Mouse (Mus musculus) limb, embryonic 11.5 days (tissue): ENCODE data around the gene Aak1. TPM values are rescaled to one million over a fixed set of nuclear protein-coding genes. Genes with fewer than 3 reads are reported as not detected.
"Not testable (repeated sequence)": the region's sequence is repeated elsewhere in the genome, so short reads cannot be mapped to it uniquely, and the experiment has no call there.

Experiments used
- ATAC-seq: fragments of 200-750 bp; cut with Nextera tagmentation; 2 replicates; pipeline ENCODE4 v1.8.0; 2017; ENCODE audit warnings: low read depth; ENCODE audit not compliant: insufficient number of reproducible peaks, low FRiP score, low TSS enrichment
- DNase-seq: peaks from one replicate; pipeline ENCODE4 v3.0.0-alpha.2; 2015; ENCODE audit warnings: low spot score
- H3K27ac ChIP-seq: fragments of 300-500 bp; sonication (generic); replicated peaks from 2 replicates; pipeline ENCODE4 v1.5.1; 2014; ENCODE audit warnings: low read depth, mild to moderate bottlenecking, low read length
- H3K27me3 ChIP-seq: fragments of 300-500 bp; sonication (generic); 2 replicates; pipeline ENCODE4 v1.6.1; 2014; ENCODE audit warnings: mild to moderate bottlenecking, low read length, mixed read lengths; ENCODE audit not compliant: control insufficient read depth, insufficient read depth
- H3K36me3 ChIP-seq: fragments of 300-500 bp; sonication (generic); 2 replicates; pipeline ENCODE4 v1.6.1; 2014; ENCODE audit warnings: mild to moderate bottlenecking, low read length, moderate library complexity, mixed read lengths; ENCODE audit not compliant: control insufficient read depth, insufficient read depth
- H3K4me1 ChIP-seq: fragments of 300-500 bp; sonication (generic); 2 replicates; pipeline ENCODE4 v1.6.1; 2014; ENCODE audit warnings: low read length, mixed read lengths; ENCODE audit not compliant: control insufficient read depth, insufficient read depth
- H3K4me2 ChIP-seq: fragments of 300-500 bp; sonication (generic); 2 replicates; pipeline ENCODE4 v1.6.1; 2014; ENCODE audit warnings: low read depth, mild to moderate bottlenecking, moderate library complexity; ENCODE audit not compliant: severe bottlenecking
- H3K4me3 ChIP-seq: fragments of 300-500 bp; sonication (generic); 2 replicates; pipeline ENCODE4 v1.5.1; 2014; ENCODE audit warnings: low read depth, low read length
- H3K9ac ChIP-seq: fragments of 300-500 bp; sonication (generic); 2 replicates; pipeline ENCODE4 v1.6.1; 2014; ENCODE audit warnings: mild to moderate bottlenecking, low read length
- H3K9me3 ChIP-seq: fragments of 300-500 bp; sonication (generic); 2 replicates; pipeline ENCODE4 v1.6.1; 2016; ENCODE audit warnings: low read length; ENCODE audit not compliant: control insufficient read depth
- WGBS: fragments of 180-500 bp; shearing (Covaris S2); extraction: QIAGEN DNeasy Blood & Tissue Kit; methylation state at CpG from one replicate; pipeline ENCODE4 v1.1.7; 2014; 5-methylcytosine and 5-hydroxymethylcytosine counted together
- polyA plus RNA-seq: library from polyadenylated mRNA; unstranded; fragments of >200 nt; fragmentation: Nextera tagmentation; extraction: Ambion mirVana; gene quantifications from 2 replicates; pipeline ENCODE4 v1.2.1, GENCODE M21; 2014

Aak1 gene
- polyA plus RNA-seq, 1 experiment from 2014 or later = 14.1 TPM

DNA sequence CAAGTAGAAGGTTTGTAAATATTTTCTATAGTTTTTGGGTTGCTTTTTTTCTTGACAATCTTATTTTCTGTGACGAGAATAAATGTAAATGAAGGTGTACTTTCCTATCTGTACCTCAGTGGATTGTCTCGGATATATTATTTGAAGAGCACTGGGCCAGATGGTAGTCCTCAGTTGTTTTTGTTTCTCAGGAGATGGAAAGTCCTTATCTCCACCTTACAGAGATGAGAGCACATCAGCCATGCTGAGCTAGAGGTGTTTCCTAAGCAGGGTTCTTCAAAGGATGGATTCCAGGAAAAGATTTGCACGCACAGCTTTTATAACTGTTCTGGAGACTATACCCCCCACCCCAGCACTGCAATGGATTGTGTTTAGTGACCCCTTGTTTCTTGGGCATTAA lies 9.3 kb downstream of the Aak1 start:
- no peak overlapping the region for H3K4me2 ChIP-seq
- no peaks in the 10 kb centered on the region for H3K4me1 ChIP-seq
- H3K4me3 ChIP-seq = no peak overlapping the region
- H3K9me3 ChIP-seq = no peaks in the 10 kb centered on the region
- H3K27me3 ChIP-seq = no peaks in the 10 kb centered on the region
- 0 out of 2 replicates have a peak, but pooled peaks cover 4% of the 10 kb centered on the region for H3K36me3 ChIP-seq
- ATAC-seq = no peak
- 91% methylated on average over 3 of the region's 3 CpGs for WGBS
- no peak for DNase-seq
- H3K27ac ChIP-seq = no peak overlapping the region
- H3K9ac ChIP-seq = no peak overlapping the region

DNA sequence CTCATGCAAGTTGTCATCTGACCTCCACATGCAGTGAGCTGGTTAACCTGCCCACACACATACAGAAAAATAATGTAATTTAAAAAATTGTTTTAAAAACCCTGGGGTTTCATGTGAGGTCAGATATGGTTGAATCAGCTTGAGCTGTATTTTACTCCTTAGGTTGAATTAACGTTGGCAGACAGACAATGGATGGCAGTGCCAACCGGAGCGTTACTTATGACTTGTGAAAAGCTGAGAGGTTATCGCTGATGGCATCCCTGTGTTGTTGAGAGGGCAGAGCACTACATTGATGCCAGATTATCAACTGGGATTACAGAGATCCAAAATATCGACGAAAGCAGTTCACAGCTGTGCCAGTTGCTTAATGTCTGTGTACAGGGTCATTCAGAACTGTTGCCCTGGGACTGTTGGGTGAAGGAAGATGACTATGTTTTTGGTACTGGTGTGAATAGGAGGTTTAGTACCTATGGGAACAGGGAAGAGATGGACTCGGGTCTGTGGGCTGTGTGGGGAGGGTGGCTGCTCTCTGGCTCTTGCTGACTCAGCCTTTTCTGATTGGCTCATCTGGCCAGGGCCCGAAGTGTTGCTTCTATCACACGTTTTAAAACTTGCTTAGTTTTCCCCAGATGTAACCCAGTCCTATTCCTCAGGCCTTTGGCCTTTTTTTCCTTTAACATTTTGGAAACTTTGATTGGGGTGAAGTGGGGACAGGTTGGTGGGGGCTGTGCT lies 11.6 kb downstream of the Aak1 start:
- no peak for DNase-seq
- ATAC-seq = no peak
- H3K9ac ChIP-seq = no peak overlapping the region
- H3K9me3 ChIP-seq = no peaks in the 10 kb centered on the region
- H3K27me3 ChIP-seq = no peaks in the 10 kb centered on the region
- 88% methylated on average over 9 of the region's 9 CpGs for WGBS
- H3K4me1 ChIP-seq = no peaks in the 10 kb centered on the region
- 0 out of 2 replicates have a peak, but pooled peaks cover 4% of the 10 kb centered on the region for H3K36me3 ChIP-seq
- H3K27ac ChIP-seq = no peak overlapping the region
- no peak overlapping the region for H3K4me2 ChIP-seq
- no peak overlapping the region for H3K4me3 ChIP-seq

DNA sequence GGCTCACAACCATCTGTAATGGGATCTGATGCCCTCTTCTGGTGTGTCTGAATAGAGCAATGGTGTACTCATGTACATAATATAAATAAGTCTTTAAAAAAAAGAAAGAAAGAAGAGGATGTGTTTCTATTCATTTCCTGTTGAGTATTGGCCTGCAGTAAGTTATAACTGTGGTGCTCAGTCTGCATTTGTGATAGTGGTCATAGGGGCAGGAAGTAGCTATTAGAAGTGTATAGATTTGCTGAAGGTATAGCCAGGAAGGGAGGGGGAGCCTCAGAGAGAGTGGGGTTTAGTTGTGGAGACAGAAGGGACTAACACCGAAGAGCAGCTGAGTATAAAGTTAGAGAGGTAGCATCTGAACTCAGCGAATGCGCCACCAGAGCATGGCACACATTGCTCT lies 15.0 kb downstream of the Aak1 start:
- ATAC-seq = no peak
- 0 out of 2 replicates have a peak, but pooled peaks cover 4% of the 10 kb centered on the region for H3K36me3 ChIP-seq
- DNase-seq = no peak
- no peak overlapping the region for H3K9ac ChIP-seq
- WGBS = 94% methylated on average over 3 of the region's 3 CpGs
- no peaks in the 10 kb centered on the region for H3K4me1 ChIP-seq
- H3K9me3 ChIP-seq = no peaks in the 10 kb centered on the region
- H3K27ac ChIP-seq = no peak overlapping the region
- no peak overlapping the region for H3K4me2 ChIP-seq
- no peak overlapping the region for H3K4me3 ChIP-seq
- no peaks in the 10 kb centered on the region for H3K27me3 ChIP-seq

DNA sequence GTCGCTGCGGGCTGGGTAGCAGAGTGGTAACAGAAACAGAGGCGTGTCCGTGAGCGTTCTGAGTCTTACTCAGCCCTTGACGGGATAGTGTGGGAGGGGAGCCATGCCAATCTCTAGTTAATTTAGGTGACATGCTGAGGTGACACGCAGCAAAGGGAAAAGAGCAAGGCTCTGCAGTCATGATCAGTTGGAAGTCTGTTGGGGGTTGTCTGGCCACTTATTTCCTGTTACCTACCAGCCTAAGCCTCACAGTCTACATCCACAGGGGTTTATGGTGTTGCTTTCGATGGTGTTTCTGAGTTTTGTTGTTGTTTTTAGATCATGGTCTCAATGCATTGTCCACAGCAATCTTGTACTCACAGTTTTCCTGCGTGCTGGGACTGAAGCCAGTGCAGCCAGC lies 21.0 kb downstream of the Aak1 start:
- 91% methylated on average over 9 of the region's 9 CpGs for WGBS
- no peak for DNase-seq
- no peak overlapping the region for H3K4me2 ChIP-seq

DNA sequence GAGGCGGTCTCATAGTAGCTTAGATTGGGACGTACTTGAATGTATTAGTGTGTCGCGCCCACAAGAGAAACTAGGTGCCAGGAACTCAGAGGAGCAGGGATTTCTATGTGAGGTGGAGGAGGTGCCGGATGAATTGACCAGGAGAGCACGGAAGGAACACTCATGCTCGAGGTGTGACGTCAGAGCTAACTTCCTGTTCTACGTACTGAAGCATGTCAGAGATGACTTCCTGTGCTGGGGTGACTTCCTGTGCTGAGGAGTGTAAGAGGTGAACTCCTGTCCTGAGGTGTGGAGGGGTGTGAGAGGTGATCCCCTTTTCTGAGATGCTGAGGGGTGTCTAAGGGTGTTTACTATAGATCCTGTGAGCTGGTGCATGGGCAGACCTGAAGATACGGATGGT lies 22.5 kb downstream of the Aak1 start:
- no peaks in the 10 kb centered on the region for H3K9me3 ChIP-seq
- WGBS = 93% methylated on average over 10 of the region's 10 CpGs
- DNase-seq = no peak
- ATAC-seq = no peak
- H3K27ac ChIP-seq = no peak overlapping the region
- H3K9ac ChIP-seq = no peak overlapping the region
- no peak overlapping the region for H3K4me2 ChIP-seq
- no peaks in the 10 kb centered on the region for H3K4me1 ChIP-seq
- H3K4me3 ChIP-seq = no peak overlapping the region
- no peaks in the 10 kb centered on the region for H3K36me3 ChIP-seq
- no peaks in the 10 kb centered on the region for H3K27me3 ChIP-seq

More for the DNA sequence above, 21.0 kb downstream of the Aak1 start:
- H3K9me3 ChIP-seq = no peaks in the 10 kb centered on the region
- no peaks in the 10 kb centered on the region for H3K36me3 ChIP-seq
- H3K9ac ChIP-seq = no peak overlapping the region
- H3K4me3 ChIP-seq = no peak overlapping the region
- no peak for ATAC-seq
- H3K27ac ChIP-seq = no peak overlapping the region
- no peaks in the 10 kb centered on the region for H3K27me3 ChIP-seq
- H3K4me1 ChIP-seq = no peaks in the 10 kb centered on the region

DNA sequence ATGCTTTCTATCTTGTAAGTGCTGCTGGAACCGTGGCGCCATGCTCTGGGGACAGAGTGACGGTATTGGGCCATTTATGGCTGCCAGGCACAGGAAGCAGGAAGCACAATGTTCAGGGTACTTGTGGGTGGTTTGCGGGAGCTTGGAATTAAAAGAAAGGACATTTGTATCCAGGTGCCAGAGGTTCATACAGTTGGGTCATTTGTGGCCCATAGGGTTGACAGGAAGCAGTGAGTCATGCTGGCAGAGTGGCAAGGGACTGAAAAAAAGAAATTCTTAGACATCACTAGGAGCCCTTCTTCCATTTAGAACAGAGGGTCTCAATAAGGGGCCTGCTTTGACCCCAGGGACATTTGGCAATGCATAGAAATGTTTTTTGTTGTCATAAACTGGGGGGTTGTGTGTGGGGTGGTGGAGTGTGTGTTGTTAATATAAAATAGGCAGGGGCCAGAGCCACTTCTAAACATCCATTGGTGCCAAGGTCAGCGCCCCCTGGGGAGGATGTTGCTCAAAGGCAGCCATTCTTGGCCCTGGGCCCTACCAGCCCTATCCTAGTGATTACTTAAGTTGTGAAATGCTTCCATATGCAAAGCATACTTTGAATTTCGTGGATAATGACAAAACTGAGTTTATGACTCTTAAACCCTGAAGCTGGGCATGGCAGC lies 25.5 kb downstream of the Aak1 start:
- H3K27ac ChIP-seq = no peak overlapping the region
- ATAC-seq = no peak
- 89% methylated on average over 6 of the region's 6 CpGs for WGBS

DNA sequence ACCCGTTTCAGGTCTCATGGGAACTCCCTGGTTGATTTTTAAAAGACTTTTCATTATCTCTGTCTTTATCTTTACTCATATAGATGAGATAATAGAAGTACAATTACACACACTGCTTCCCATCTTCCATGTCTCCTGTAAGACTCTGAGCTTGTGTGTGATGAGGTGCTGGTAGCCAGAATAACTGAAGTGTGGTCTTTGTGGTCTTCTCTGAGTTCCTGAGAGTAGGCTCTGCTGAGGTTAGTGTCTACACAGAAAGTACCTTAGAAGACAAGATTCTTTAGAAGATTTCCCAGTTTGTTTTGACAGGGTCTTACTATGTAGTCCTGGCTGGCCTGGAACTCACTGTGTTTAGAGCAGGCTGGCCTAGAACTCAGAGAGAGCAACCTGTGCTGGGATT lies 27.1 kb downstream of the Aak1 start:
- Histone ChIP-seq H3K9ac (no peak overlapping the region), H3K4me1 (no peaks in the 10 kb centered on the region), H3K36me3 (no peaks in the 10 kb centered on the region), H3K4me2 (no peak overlapping the region), H3K9me3 (no peaks in the 10 kb centered on the region), H3K27ac (no peak overlapping the region), H3K4me3 (no peak overlapping the region), H3K27me3 (no peaks in the 10 kb centered on the region)
- DNase-seq (no peak), ATAC-seq (no peak)
- WGBS = 41% methylated on average over 1 of the region's 1 CpGs

More for the DNA sequence above, 25.5 kb downstream of the Aak1 start:
- Histone ChIP-seq H3K9me3 (no peaks in the 10 kb centered on the region), H3K4me1 (no peaks in the 10 kb centered on the region), H3K36me3 (no peaks in the 10 kb centered on the region), H3K9ac (no peak overlapping the region), H3K4me2 (no peak overlapping the region), H3K27me3 (no peaks in the 10 kb centered on the region), H3K4me3 (no peak overlapping the region)
- no peak for DNase-seq

DNA sequence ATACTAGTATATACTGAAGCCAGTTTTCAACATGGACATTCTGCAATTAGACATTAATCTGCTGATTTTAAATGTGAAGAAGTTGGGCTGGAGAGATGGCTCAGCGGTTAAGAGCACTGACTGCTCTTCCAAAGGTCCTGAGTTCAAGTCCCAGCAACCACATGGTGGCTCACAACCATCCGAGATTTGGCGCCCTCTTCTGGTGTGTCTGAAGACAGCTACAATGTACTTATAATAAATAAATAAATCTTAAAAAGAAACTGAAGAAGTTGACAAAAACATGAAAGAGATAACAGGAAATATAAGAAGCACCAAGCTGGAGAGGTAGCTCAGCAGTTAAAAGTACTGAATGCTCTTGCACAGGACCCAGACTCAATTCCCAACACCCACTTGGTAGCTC lies 29.3 kb downstream of the Aak1 start:
- H3K4me2 ChIP-seq, H3K27ac ChIP-seq, H3K27me3 ChIP-seq, ATAC-seq, H3K9me3 ChIP-seq, H3K36me3 ChIP-seq, DNase-seq, H3K9ac ChIP-seq, H3K4me3 ChIP-seq, H3K4me1 ChIP-seq: not testable (repeated sequence)
- 84% methylated on average over 3 of the region's 3 CpGs for WGBS
